Mouse (Mus musculus) testis, adult 2 months (tissue): ENCODE data around the gene Amn1.

ENCODE experiments used
- CTCF ChIP-seq: fragments of 200-500 bp; IDR thresholded peaks from 2 replicates; pipeline ENCODE4 v1.5.1; 2012; ENCODE audit warnings: low read depth, mild to moderate bottlenecking, inconsistent platforms, low read length, moderate library complexity; ENCODE audit not compliant: control insufficient read depth, insufficient read depth, insufficient replicate concordance
- POLR2A ChIP-seq: fragments of 200-500 bp; IDR thresholded peaks from 2 replicates; pipeline ENCODE4 v1.6.1; 2012; ENCODE audit warnings: low read depth, mild to moderate bottlenecking, inconsistent platforms, low read length, moderate library complexity; ENCODE audit not compliant: control insufficient read depth

DNA sequence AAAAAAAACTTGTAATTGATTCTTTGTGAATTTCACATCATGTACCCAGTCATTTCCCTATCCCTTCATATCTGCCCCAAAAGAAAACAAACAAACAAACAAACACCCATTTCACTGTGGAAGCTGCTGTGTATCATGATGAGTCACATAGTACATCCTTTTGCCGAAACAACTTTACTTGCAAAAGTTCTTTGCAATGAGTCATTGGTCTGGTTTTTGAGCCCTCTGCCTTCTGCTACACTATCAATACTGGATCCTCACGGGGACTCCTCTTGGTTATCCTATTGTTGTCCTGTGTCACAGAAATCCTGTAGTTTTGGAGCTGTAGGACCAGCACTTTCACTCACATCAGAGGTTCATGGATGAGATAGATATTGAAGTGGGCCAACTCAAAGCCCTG, 79.6 kb downstream of the Amn1 start:
- no peak for TF ChIP-seq POLR2A
- TF ChIP-seq CTCF, result no peak
